Mouse (Mus musculus) layer of hippocampus, adult 2 months (tissue): ENCODE results near the gene Rab25. TPM values are rescaled to one million over a fixed set of nuclear protein-coding genes. Genes with fewer than 3 reads are reported as not detected.
"Not testable (repeated sequence)": the region's sequence is repeated elsewhere in the genome, so short reads cannot be mapped to it uniquely, and the experiment has no call there.

Source experiments
- DNase-seq, 2 experiments: peaks; one replicate each; pipeline ENCODE4 v3.0.0; 2022; ENCODE audit warnings: low spot score in 2 of 2
- H3K27ac ChIP-seq: fragments of 200-600 bp; 2 replicates; pipeline ENCODE4 v1.8.1; 2022
- H3K4me3 ChIP-seq: fragments of 200-600 bp; 2 replicates; pipeline ENCODE4 v1.8.1; 2022; ENCODE audit warnings: mild to moderate bottlenecking
- CTCF ChIP-seq: fragments of 200-600 bp; conservative IDR thresholded peaks from 2 replicates; pipeline ENCODE4 v1.8.1; 2022; ENCODE audit warnings: antibody characterized with exemption, mild to moderate bottlenecking, moderate library complexity
- long read RNA-seq, 2 experiments: library from polyadenylated mRNA; stranded (forward); transcript quantifications; one replicate each; pipeline ENCODE4 v2.0.0; 2021; ENCODE audit warnings: borderline mapping rate in 2 of 2
- total RNA-seq, 2 experiments: library from RNA; stranded (reverse); gene quantifications; 2 replicates each; pipeline ENCODE4 v1.2.3; 2021

Gene Rab25
- not detected for total RNA-seq
- long read RNA-seq, experiment 1, result 0 reads
- long read RNA-seq, experiment 2, partial matches to known transcripts, result 0 of 1 reads
- long read RNA-seq, experiment 2, other reads (novel, unspliced or antisense), result 1 of 1 reads

- Histone ChIP-seq H3K4me3 (no peak within 1 kb of the TSS), H3K27ac (no peak within 1 kb of the TSS)
- TF ChIP-seq CTCF, result no peak
- DNase-seq, result no peak
Measured at GRCm38 (mm10) chr3:88548180-88548917, at the start of gene Rab25. Gene Rab25, minus strand, starts transcription at chr3:88548300.

- not testable (repeated sequence) for H3K4me3 ChIP-seq, DNase-seq, H3K27ac ChIP-seq
Measured at GRCm38 (mm10) chr3:88596547-88596946, 48.4 kb upstream of the Rab25 start.

GRCm38 (mm10) chr3:88593893-88594580 is 45.9 kb upstream of the Rab25 start:
- TF ChIP-seq CTCF, result no peak
- no peak for DNase-seq
- Histone ChIP-seq H3K4me3 (no peak overlapping the region), H3K27ac (no peak overlapping the region)

GRCm38 (mm10) chr3:88592942-88593576 is 45.0 kb upstream of the Rab25 start:
- H3K4me3 ChIP-seq, result no peak overlapping the region
- TF ChIP-seq CTCF, result no peak

GRCm38 (mm10) chr3:88591950-88592731 is 44.0 kb upstream of the Rab25 start:
- Histone ChIP-seq H3K27ac (peak overlapping the region; percentile 56; the same call in 1 of the 2 replicates), H3K4me3 (no peak overlapping the region)
- DNase-seq, result peak; percentile 16 to 52
- peak; percentile 84 for TF ChIP-seq CTCF

More at GRCm38 (mm10) chr3:88592942-88593576, 45.0 kb upstream of the Rab25 start:
- no peak for DNase-seq
- H3K27ac ChIP-seq, result 0 out of 2 replicates have a peak overlapping the region, but pooled peaks have one; percentile 56

- Histone ChIP-seq H3K27ac (no peak overlapping the region), H3K4me3 (no peak overlapping the region)
- no peak for DNase-seq
- no peak for TF ChIP-seq CTCF
Measured at GRCm38 (mm10) chr3:88591044-88591443, 42.9 kb upstream of the Rab25 start.

- TF ChIP-seq CTCF, result no peak
- Histone ChIP-seq H3K4me3 (no peak overlapping the region), H3K27ac (no peak overlapping the region)
- no peak for DNase-seq
Measured at GRCm38 (mm10) chr3:88590246-88590645, 42.1 kb upstream of the Rab25 start.

GRCm38 (mm10) chr3:88586640-88587039 is 38.5 kb upstream of the Rab25 start:
- no peak for TF ChIP-seq CTCF
- no peak for DNase-seq
- Histone ChIP-seq H3K4me3 (no peak overlapping the region), H3K27ac (no peak overlapping the region)

GRCm38 (mm10) chr3:88585769-88586168 is 37.7 kb upstream of the Rab25 start:
- DNase-seq, result no peak
- H3K27ac ChIP-seq, result no peak overlapping the region

GRCm38 (mm10) chr3:88579454-88580117 is 31.5 kb upstream of the Rab25 start:
- Histone ChIP-seq H3K27ac (peak overlapping the region; percentile 90), H3K4me3 (peak overlapping the region; percentile 72)
- no peak for TF ChIP-seq CTCF
- DNase-seq, result peak; percentile 82 to 88

More at GRCm38 (mm10) chr3:88585769-88586168, 37.7 kb upstream of the Rab25 start:
- H3K4me3 ChIP-seq, result no peak overlapping the region
- no peak for TF ChIP-seq CTCF

- no peak for TF ChIP-seq CTCF
- no peak for DNase-seq
- H3K4me3 ChIP-seq, result peak overlapping the region; percentile 72
- peak overlapping the region; percentile 90 for H3K27ac ChIP-seq
Measured at GRCm38 (mm10) chr3:88578498-88579424, 30.7 kb upstream of the Rab25 start.

GRCm38 (mm10) chr3:88577846-88578245 is 29.7 kb upstream of the Rab25 start:
- H3K27ac ChIP-seq, H3K4me3 ChIP-seq, DNase-seq: not testable (repeated sequence)
